Mouse (Mus musculus) forebrain, postnatal 0 days (tissue): ENCODE results near the gene Phldb1. TPM values are rescaled to one million over a fixed set of nuclear protein-coding genes. Genes with fewer than 3 reads are reported as not detected.
A peak's percentile ranks its signal among the peaks of the same experiment; 100 is the strongest.

ENCODE experiments used
- ATAC-seq: fragments of 200-750 bp; cut with Nextera tagmentation; 2 replicates; pipeline ENCODE4 v1.8.0; 2017; ENCODE audit warnings: mild to moderate bottlenecking, moderate library complexity
- DNase-seq: peaks from one replicate; pipeline ENCODE4 v3.0.0-alpha.2; 2015
- H3K27ac ChIP-seq: fragments of 300-500 bp; sonication (generic); 2 replicates; pipeline ENCODE4 v1.5.1; 2014; ENCODE audit warnings: low read depth, mild to moderate bottlenecking, antibody characterized with exemption, low read length, moderate library complexity, mixed read lengths
- H3K27me3 ChIP-seq: fragments of 300-500 bp; sonication (generic); 2 replicates; pipeline ENCODE4 v1.6.1; 2014; ENCODE audit warnings: mild to moderate bottlenecking, low read length, mixed read lengths; ENCODE audit not compliant: insufficient read depth
- H3K36me3 ChIP-seq: fragments of 300-500 bp; sonication (generic); 2 replicates; pipeline ENCODE4 v1.6.1; 2014; ENCODE audit warnings: mild to moderate bottlenecking, moderate library complexity; ENCODE audit not compliant: insufficient read depth
- H3K4me1 ChIP-seq: fragments of 300-500 bp; sonication (generic); 2 replicates; pipeline ENCODE4 v1.6.1; 2014; ENCODE audit warnings: antibody characterized with exemption; ENCODE audit not compliant: insufficient read depth
- H3K4me2 ChIP-seq: fragments of 300-500 bp; sonication (generic); 2 replicates; pipeline ENCODE4 v1.6.1; 2014; ENCODE audit warnings: low read depth, mild to moderate bottlenecking, moderate library complexity
- H3K4me3 ChIP-seq: fragments of 300-500 bp; sonication (generic); 2 replicates; pipeline ENCODE4 v1.5.1; 2014; ENCODE audit warnings: low read depth, low read length, mixed read lengths
- H3K9ac ChIP-seq: fragments of 300-500 bp; sonication (generic); 2 replicates; pipeline ENCODE4 v1.6.1; 2014; ENCODE audit warnings: mild to moderate bottlenecking
- H3K9me3 ChIP-seq: fragments of 300-500 bp; sonication (generic); 2 replicates; pipeline ENCODE4 v1.6.1; 2016; ENCODE audit warnings: low read length
- CTCF ChIP-seq: sonication (generic); IDR thresholded peaks from 2 replicates; pipeline ENCODE4 v1.5.1; 2016; ENCODE audit warnings: antibody characterized with exemption, control low read depth, low read depth
- WGBS: fragments of 180-500 bp; shearing (Covaris S2); extraction: QIAGEN DNeasy Blood & Tissue Kit; methylation state at CpG from one replicate; pipeline ENCODE4 v1.1.7; 2014; 5-methylcytosine and 5-hydroxymethylcytosine counted together
- polyA plus RNA-seq: library from polyadenylated mRNA; unstranded; fragments of >200 nt; fragmentation: Nextera tagmentation; extraction: Ambion mirVana; gene quantifications from 2 replicates; pipeline ENCODE4 v1.2.1, GENCODE M21; 2015
- total RNA-seq: library from RNA; depleted of rRNA; stranded (reverse); fragments of >200 nt; gene quantifications from 2 replicates; pipeline ENCODE4 v1.2.3, GENCODE M21; 2014

Gene Phldb1
- total and polyA plus RNA-seq, 2 experiments from 2014 or later, result 34.3 to 129 TPM

DNA sequence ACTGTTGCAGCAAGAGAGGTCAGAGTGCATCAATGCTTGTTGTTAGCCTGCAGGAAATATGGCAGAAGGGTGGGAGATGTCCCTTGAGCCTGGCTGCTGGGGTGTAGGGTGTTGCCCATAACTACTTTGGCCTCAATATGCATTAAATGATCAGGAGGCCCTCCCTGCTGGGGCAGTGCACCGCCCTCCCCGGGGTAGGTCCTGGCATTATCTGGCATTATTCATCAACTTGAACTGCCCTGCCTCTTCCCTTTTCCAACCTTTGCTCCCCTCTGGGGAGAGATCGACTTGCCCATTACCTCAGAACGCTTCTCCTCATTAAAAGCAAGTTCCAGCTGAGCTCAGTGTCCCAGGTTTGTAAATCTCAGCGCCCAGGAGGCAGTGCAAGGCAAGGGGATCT is 55.4 kb downstream of the Phldb1 start:
- H3K4me2 ChIP-seq, result no peak overlapping the region
- WGBS, result 68% methylated on average over 5 of the region's 5 CpGs
- H3K9ac ChIP-seq, result no peak overlapping the region
- no peaks in the 10 kb centered on the region for H3K27me3 ChIP-seq
- no peaks in the 10 kb centered on the region for H3K9me3 ChIP-seq
- DNase-seq (no peak), ATAC-seq (no peak)
- TF ChIP-seq CTCF, result no peak
- H3K36me3 ChIP-seq, result no peaks in the 10 kb centered on the region
- H3K4me1 ChIP-seq, result no peaks in the 10 kb centered on the region
- H3K4me3 ChIP-seq, result no peak overlapping the region
- H3K27ac ChIP-seq, result no peak overlapping the region

DNA sequence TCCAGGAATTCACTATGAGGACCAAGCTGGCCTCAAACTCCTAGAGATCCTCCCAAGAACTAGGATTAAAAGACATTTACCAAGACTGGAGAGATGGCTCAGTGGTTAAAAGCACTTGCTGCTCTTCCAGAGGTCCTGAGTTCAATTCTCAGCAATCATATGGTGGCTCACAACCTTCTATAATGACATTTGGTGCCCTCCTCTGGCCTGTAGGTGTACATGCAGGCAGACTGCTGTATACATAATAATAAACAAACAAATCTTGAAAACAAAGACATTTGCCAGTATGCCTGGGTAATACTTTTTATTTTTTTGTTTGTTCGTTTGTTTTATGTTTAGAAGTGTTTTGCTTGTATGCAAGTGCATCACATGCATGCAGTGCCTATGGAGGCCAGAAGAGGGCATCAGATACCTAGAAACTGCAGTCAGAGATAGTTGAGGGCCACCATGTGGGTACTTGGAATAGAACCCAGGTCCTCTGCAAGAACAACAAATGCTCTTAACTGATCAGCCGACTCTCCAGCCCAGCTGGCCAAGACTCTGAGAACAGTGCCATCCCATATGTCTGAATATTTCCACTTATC is 56.6 kb downstream of the Phldb1 start:
- ATAC-seq (no peak), DNase-seq (no peak)
- Histone ChIP-seq H3K36me3 (no peaks in the 10 kb centered on the region), H3K4me1 (no peaks in the 10 kb centered on the region), H3K27ac (no peak overlapping the region), H3K4me2 (no peak overlapping the region), H3K9ac (no peak overlapping the region), H3K27me3 (no peaks in the 10 kb centered on the region), H3K9me3 (no peaks in the 10 kb centered on the region), H3K4me3 (no peak overlapping the region)
- peak; percentile 26; the same call in 1 of the 2 replicates for TF ChIP-seq CTCF
- WGBS, result 92% methylated on average over 2 of the region's 2 CpGs

DNA sequence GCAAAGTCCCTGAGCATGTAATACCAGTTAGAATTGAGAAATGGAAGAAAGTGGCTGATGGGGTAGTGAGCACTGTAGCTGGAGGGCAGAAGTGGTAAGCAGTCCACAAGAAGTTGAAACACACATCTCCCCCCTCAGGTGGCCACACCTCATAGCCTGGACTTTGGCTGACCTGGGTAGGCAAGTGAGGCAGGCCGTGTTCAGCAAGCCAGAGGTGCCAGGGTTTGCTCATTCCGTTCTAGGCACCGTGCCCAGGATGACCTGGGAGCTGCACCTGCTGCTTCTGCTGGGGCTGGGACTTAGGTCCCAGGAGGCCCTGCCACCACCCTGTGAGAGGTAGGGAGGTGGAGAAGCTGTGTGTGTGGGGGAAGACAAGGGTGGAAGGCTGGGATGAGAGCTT is 62.0 kb downstream of the Phldb1 start, which contains the start of gene Treh:
Gene Treh, plus strand, starts transcription at position 229 of the 400 bp plus-strand sequence.
- Histone ChIP-seq H3K4me3 (no peak within 1 kb of the TSS), H3K27me3 (no peaks in the 10 kb centered on the region), H3K4me1 (no peaks in the 10 kb centered on the region), H3K4me2 (no peak within 1 kb of the TSS), H3K9ac (no peak within 1 kb of the TSS), H3K9me3 (no peaks in the 10 kb centered on the region), H3K36me3 (no peaks in the 10 kb centered on the region), H3K27ac (no peak within 1 kb of the TSS)
- TF ChIP-seq CTCF, result no peak
- ATAC-seq (no peak), DNase-seq (no peak)
- 80% methylated on average over 3 of the region's 3 CpGs for WGBS

DNA sequence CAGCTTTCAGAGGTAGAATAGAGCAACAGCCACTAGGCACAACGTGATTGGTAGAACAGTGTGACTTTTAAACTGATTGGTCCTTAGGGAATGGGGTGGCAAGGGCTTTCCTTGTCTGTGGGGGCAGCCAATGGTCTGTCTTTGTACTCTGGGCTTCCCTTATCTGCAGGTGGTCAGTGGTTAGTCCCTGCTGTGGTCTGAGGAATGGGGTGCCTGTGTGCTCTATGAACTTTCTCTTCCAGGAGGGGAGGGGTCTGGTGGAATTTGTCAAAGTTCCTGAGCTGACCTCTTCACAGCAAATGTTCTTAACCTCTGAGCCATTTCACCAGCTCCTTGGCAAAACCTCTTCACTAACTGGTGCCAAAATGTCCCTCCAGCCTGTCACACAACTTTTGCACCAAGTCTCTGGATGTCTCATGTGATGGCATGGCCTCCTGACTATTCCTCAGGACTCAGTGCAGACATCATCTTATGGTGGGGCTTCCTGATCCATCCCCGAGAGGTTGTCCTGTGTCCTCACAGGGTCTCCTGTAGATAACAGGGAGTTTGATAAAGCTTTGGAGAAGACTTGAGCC is 62.6 kb downstream of the Phldb1 start:
- no peak overlapping the region for H3K27ac ChIP-seq
- H3K9me3 ChIP-seq, result no peaks in the 10 kb centered on the region
- ATAC-seq (no peak), DNase-seq (no peak)
- H3K4me2 ChIP-seq, result no peak overlapping the region
- 85% methylated on average over 2 of the region's 2 CpGs for WGBS
- H3K4me1 ChIP-seq, result no peaks in the 10 kb centered on the region
- no peak overlapping the region for H3K4me3 ChIP-seq
- TF ChIP-seq CTCF, result no peak
- no peaks in the 10 kb centered on the region for H3K27me3 ChIP-seq
- no peaks in the 10 kb centered on the region for H3K36me3 ChIP-seq
- no peak overlapping the region for H3K9ac ChIP-seq

DNA sequence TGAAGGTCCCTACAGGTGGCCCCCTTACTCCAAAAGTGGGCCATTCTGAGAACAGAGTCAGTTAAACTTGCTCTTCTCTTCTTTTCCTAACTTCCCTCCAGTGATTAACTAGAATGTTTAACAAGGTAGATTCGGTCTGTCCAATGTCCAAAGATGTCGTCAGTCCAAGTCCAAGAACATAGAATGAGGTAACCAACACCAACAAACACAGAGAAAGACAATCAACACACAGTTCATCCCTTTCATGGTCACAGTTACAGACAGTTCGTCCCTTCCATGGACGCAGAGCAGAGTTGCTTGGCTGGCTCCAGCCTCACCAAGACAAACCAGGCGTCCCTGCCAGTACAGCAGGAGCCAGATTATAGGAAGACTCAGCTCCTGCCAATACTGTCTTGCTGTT is 63.6 kb downstream of the Phldb1 start:
- H3K4me2 ChIP-seq, result no peak overlapping the region
- H3K27ac ChIP-seq, result no peak overlapping the region
- H3K27me3 ChIP-seq, result no peaks in the 10 kb centered on the region
- TF ChIP-seq CTCF, result no peak
- H3K9ac ChIP-seq, result no peak overlapping the region
- H3K4me3 ChIP-seq, result no peak overlapping the region
- H3K36me3 ChIP-seq, result no peaks in the 10 kb centered on the region
- no peaks in the 10 kb centered on the region for H3K4me1 ChIP-seq
- no peaks in the 10 kb centered on the region for H3K9me3 ChIP-seq
- DNase-seq (no peak), ATAC-seq (no peak)
- WGBS, result 88% methylated on average over 5 of the region's 5 CpGs

DNA sequence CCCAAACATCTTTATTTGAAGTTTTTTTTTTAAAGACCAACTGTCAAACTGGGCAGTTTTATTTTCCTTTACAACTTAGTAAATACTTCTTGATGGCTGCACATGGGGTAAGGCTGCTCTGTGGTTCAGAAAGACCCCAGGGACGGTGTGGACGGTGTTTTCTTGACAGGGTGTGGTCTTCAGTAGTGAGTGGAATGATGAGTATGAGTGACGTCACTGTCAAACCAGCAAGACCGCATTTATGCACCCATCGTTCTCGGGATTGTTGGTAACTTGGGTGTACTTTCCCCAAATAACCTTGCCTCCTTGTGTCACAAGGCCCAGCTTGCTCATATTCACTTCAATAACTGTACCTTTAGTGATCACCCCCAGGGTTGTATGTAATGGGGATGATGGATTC is 71.3 kb downstream of the Phldb1 start:
- Histone ChIP-seq H3K9ac (no peak overlapping the region), H3K27me3 (no peaks in the 10 kb centered on the region), H3K27ac (no peak overlapping the region), H3K9me3 (no peaks in the 10 kb centered on the region), H3K4me3 (no peak overlapping the region), H3K4me1 (no peaks in the 10 kb centered on the region), H3K4me2 (no peak overlapping the region), H3K36me3 (no peaks in the 10 kb centered on the region)
- no peak for DNase-seq
- TF ChIP-seq CTCF, result no peak
- no peak for ATAC-seq
- 91% methylated on average over 6 of the region's 6 CpGs for WGBS
